Mouse (Mus musculus) testis, adult 2 months (tissue): ENCODE results near the gene Recql5.

Source experiments
- CTCF ChIP-seq: fragments of 200-500 bp; IDR thresholded peaks from 2 replicates; pipeline ENCODE4 v1.5.1; 2012; ENCODE audit warnings: low read depth, mild to moderate bottlenecking, inconsistent platforms, low read length, moderate library complexity; ENCODE audit not compliant: control insufficient read depth, insufficient read depth, insufficient replicate concordance
- POLR2A ChIP-seq: fragments of 200-500 bp; IDR thresholded peaks from 2 replicates; pipeline ENCODE4 v1.6.1; 2012; ENCODE audit warnings: low read depth, mild to moderate bottlenecking, inconsistent platforms, low read length, moderate library complexity; ENCODE audit not compliant: control insufficient read depth

DNA sequence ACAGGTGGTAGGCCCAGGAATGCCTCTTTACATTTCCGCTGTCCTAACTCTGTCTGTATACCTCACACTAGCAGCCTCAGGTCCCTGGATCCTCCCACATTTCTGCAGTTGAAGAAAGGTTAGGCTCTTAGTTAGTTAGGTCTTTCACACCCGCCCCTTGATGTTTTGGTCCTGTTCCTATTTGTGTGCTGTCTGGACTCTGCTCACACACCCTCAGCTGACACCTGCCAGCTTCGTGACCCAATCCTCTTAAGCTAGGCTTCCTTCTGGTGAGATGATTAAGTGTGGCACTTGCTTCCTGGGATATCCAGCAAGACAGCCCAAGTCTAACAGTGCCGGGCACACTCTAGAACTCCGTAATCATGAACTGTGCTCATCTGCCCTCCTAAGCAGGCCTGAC lies 26.8 kb downstream of the Recql5 start:
- no peak for TF ChIP-seq CTCF
- no peak for TF ChIP-seq POLR2A
